Mouse (Mus musculus): ENCODE data around the gene Tspan33. TPM values are rescaled to one million over a fixed set of nuclear protein-coding genes. Genes with fewer than 3 reads are reported as not detected.
"Not testable (repeated sequence)": the region's sequence is repeated elsewhere in the genome, so short reads cannot be mapped to it uniquely, and the experiment has no call there.

Tspan33 gene
- polyA plus RNA-seq, 1 experiment from 2014 or later = 184 TPM

- ATAC-seq (ENCODE audit: insufficient read depth) = no peak
- no peak overlapping the region for H3K4me2 ChIP-seq
- no peak overlapping the region for H3K4me3 ChIP-seq (replicated peaks)
- no peaks in the 10 kb centered on the region for H3K4me1 ChIP-seq (replicated peaks)
- no peak overlapping the region for H3K27ac ChIP-seq (replicated peaks)
- 0 out of 2 replicates have a peak, but pooled peaks cover 3% of the 10 kb centered on the region for H3K36me3 ChIP-seq (replicated peaks)
- H3K9me3 ChIP-seq (replicated peaks) = no peaks in the 10 kb centered on the region
- WGBS (ENCODE audit: insufficient replicate concordance) = 76% methylated on average over 4 of the region's 4 CpGs
- no peaks in the 10 kb centered on the region for H3K27me3 ChIP-seq
- H3K9ac ChIP-seq = no peak overlapping the region
Measured at GRCm38 (mm10) chr6:29756476-29756875, 62.5 kb downstream of the Tspan33 start.

GRCm38 (mm10) chr6:29758417-29758816 lies 64.4 kb downstream of the Tspan33 start:
- H3K9ac ChIP-seq = no peak overlapping the region
- ATAC-seq (ENCODE audit: insufficient read depth) = no peak
- WGBS (ENCODE audit: insufficient replicate concordance) = 29% methylated on average over 4 of the region's 4 CpGs

DNA sequence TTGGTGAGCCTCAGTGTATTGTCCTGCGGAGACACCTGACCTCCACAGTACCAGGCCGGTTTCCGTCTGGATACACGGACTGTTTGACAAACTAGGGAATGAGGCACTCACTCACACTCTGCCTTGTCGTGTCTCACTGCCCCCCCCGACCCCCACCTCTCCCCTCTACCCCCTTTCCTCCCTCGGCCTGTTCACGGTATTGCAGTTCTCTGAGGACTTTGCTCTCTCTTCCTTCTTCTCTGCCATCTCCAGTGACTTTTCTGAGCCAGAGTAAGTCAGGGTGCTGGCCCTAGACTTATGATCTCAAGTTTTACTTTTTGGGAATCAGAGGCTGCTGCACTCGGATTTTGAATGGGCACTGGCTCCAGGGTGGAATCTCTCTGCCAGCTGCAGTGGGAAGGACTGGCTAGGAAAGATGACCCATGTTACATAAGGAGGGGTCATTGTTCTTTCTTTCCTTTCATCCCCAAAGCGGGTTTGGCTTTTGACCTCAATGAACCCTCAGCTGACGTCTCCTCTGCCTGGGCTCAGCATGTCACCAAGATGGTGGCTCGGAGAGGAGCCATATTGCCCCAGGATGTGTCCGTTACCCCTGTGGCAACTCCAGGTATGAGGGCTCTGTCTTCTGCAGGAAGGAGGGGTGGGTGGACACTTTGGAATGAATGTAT lies 65.1 kb downstream of the Tspan33 start:
- Histone ChIP-seq H3K27me3 (no peaks in the 10 kb centered on the region), H3K9me3 (replicated peaks) (no peaks in the 10 kb centered on the region), H3K36me3 (replicated peaks) (0 out of 2 replicates have a peak, but pooled peaks cover 3% of the 10 kb centered on the region), H3K27ac (replicated peaks) (no peak overlapping the region), H3K4me3 (replicated peaks) (no peak overlapping the region), H3K9ac (no peak overlapping the region), H3K4me2 (no peak overlapping the region), H3K4me1 (replicated peaks) (no peaks in the 10 kb centered on the region)
- 0 out of 2 replicates have a peak, but pooled peaks have one; percentile 12 for ATAC-seq (ENCODE audit: insufficient read depth)
- WGBS (ENCODE audit: insufficient replicate concordance) = 70% methylated on average over 13 of the region's 13 CpGs

More at GRCm38 (mm10) chr6:29758417-29758816, 64.4 kb downstream of the Tspan33 start:
- Histone ChIP-seq H3K9me3 (replicated peaks) (no peaks in the 10 kb centered on the region), H3K4me1 (replicated peaks) (no peaks in the 10 kb centered on the region), H3K4me3 (replicated peaks) (no peak overlapping the region), H3K27ac (replicated peaks) (no peak overlapping the region), H3K4me2 (no peak overlapping the region), H3K27me3 (no peaks in the 10 kb centered on the region), H3K36me3 (replicated peaks) (0 out of 2 replicates have a peak, but pooled peaks cover 3% of the 10 kb centered on the region)

DNA sequence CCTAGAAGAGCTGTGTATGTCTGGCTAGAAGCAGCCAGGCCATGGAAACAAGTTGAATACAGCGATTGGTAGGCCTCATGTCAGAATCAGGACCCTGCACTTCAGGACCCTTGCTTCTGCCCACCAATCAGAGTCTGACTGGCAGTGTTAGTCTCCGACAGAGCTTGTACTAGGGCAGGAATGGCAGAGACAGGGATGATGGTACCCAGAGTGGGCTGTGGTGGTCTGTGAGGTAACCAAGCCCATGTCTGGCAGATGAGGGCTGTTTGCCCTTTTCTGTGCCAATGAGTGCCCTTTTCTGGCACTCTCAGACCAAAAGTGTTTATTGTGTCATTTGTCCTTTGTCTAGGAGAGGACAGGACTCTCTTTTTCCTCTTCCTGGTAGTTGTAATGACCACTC lies 66.4 kb downstream of the Tspan33 start:
- H3K36me3 ChIP-seq (replicated peaks); H3K9ac ChIP-seq; H3K27me3 ChIP-seq; H3K9me3 ChIP-seq (replicated peaks); ATAC-seq (ENCODE audit: insufficient read depth); H3K4me2 ChIP-seq; H3K4me3 ChIP-seq (replicated peaks); H3K4me1 ChIP-seq (replicated peaks); H3K27ac ChIP-seq (replicated peaks): not testable (repeated sequence)
- 70% methylated on average over 2 of the region's 2 CpGs for WGBS (ENCODE audit: insufficient replicate concordance)

- Histone ChIP-seq H3K27ac (replicated peaks) (no peak overlapping the region), H3K4me2 (no peak overlapping the region), H3K9me3 (replicated peaks) (no peaks in the 10 kb centered on the region), H3K27me3 (no peaks in the 10 kb centered on the region), H3K36me3 (replicated peaks) (0 out of 2 replicates have a peak, but pooled peaks cover 3% of the 10 kb centered on the region), H3K4me3 (replicated peaks) (no peak overlapping the region), H3K9ac (no peak overlapping the region), H3K4me1 (replicated peaks) (no peaks in the 10 kb centered on the region; the same call in 1 of the 2 replicates)
- ATAC-seq (ENCODE audit: insufficient read depth) = no peak
- 64% methylated on average over 4 of the region's 4 CpGs for WGBS (ENCODE audit: insufficient replicate concordance)
Measured at GRCm38 (mm10) chr6:29761282-29761681, 67.3 kb downstream of the Tspan33 start.

DNA sequence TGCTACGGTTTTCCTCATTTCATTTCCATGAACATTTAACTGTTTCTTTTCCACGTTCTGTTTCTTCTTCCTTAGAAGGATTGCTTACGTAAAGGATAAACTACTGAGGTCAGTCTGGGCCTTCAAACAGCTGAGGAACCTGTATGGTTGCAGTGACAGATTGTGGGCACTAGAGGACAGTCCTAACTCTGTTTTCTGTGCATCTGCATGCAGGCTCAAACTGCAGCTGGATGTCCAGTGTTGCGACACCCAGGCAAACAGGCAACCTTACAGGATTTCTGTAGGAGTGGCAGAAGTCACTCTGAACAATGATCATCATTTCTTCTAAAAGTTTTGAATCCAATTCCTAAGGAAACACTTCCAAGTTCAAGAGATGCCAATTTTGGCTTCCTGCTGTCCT lies 68.5 kb downstream of the Tspan33 start:
- Histone ChIP-seq H3K9ac (no peak overlapping the region), H3K36me3 (replicated peaks) (no peaks in the 10 kb centered on the region), H3K9me3 (replicated peaks) (no peaks in the 10 kb centered on the region), H3K4me1 (replicated peaks) (peaks cover 3% of the 10 kb centered on the region; the same call in 1 of the 2 replicates), H3K27ac (replicated peaks) (no peak overlapping the region), H3K4me3 (replicated peaks) (no peak overlapping the region), H3K27me3 (no peaks in the 10 kb centered on the region), H3K4me2 (no peak overlapping the region)
- 57% methylated on average over 4 of the region's 4 CpGs for WGBS (ENCODE audit: insufficient replicate concordance)
- no peak for ATAC-seq (ENCODE audit: insufficient read depth)

DNA sequence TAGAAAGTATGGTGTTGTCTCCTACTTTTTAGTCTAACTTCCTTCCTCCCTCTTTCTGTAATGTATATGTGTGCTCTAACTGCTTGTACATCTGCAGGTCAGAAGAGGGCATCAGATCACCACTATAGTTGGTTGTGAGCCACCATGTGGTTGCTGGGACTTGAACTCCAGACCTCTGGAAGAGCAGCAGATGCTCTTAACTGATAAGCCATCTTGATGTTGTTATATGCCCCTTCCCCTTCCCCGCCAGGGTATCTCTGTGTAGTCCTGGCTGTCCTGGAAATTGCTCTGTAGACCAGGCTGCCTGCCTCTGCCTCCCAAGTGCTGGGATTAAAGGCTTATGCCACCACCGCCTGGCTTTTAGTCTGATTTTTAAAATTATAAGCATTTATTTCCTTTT lies 72.9 kb downstream of the Tspan33 start:
- no peak overlapping the region for H3K27ac ChIP-seq (replicated peaks)
- H3K4me2 ChIP-seq = no peak overlapping the region
- no peak overlapping the region for H3K9ac ChIP-seq
- H3K36me3 ChIP-seq (replicated peaks) = no peaks in the 10 kb centered on the region
- no peak for ATAC-seq (ENCODE audit: insufficient read depth)
- WGBS (ENCODE audit: insufficient replicate concordance) = 64% methylated on average over 2 of the region's 2 CpGs
- peaks cover 29% of the 10 kb centered on the region for H3K4me1 ChIP-seq (replicated peaks)
- H3K27me3 ChIP-seq = no peaks in the 10 kb centered on the region
- no peak overlapping the region for H3K4me3 ChIP-seq (replicated peaks)
- H3K9me3 ChIP-seq (replicated peaks) = no peaks in the 10 kb centered on the region

Other genes with a start within 250 kb of the Tspan33 start
- gene Atp6v1f, start 226.5 kb upstream of the Tspan33 start, polyA plus RNA-seq (2015; fragmentation: Nextera tagmentation; extraction: Ambion mirVana) = 125 and 127 TPM in 2 replicates
- not detected in 2 replicates for gene Atp6v1fnb, start 222.8 kb upstream of the Tspan33 start, polyA plus RNA-seq (2015; fragmentation: Nextera tagmentation; extraction: Ambion mirVana)
- gene Kcp, start 186.3 kb upstream of the Tspan33 start, polyA plus RNA-seq (2015; fragmentation: Nextera tagmentation; extraction: Ambion mirVana) = 1.6 and 2.9 TPM in 2 replicates
- gene Irf5, start 167.6 kb upstream of the Tspan33 start, polyA plus RNA-seq (2015; fragmentation: Nextera tagmentation; extraction: Ambion mirVana) = 10.7 and 11.5 TPM in 2 replicates
- 31.5 and 32.0 TPM in 2 replicates for gene Tnpo3, start 84.3 kb upstream of the Tspan33 start, polyA plus RNA-seq (2015; fragmentation: Nextera tagmentation; extraction: Ambion mirVana)
- 3.2 and 3.6 TPM in 2 replicates for gene Smo, start 41.3 kb downstream of the Tspan33 start, polyA plus RNA-seq (2015; fragmentation: Nextera tagmentation; extraction: Ambion mirVana)
- 3.8 and 4.6 TPM in 2 replicates for gene Ahcyl2, start 73.8 kb downstream of the Tspan33 start, polyA plus RNA-seq (2015; fragmentation: Nextera tagmentation; extraction: Ambion mirVana)
- 0.21 and 0.38 TPM in 2 replicates for gene Strip2, start 222.8 kb downstream of the Tspan33 start, polyA plus RNA-seq (2015; fragmentation: Nextera tagmentation; extraction: Ambion mirVana)